Mouse (Mus musculus): ENCODE results near the gene Dop1b. TPM values are rescaled to one million over a fixed set of nuclear protein-coding genes. Genes with fewer than 3 reads are reported as not detected.
"Not testable (repeated sequence)": the region's sequence is repeated elsewhere in the genome, so short reads cannot be mapped to it uniquely, and the experiment has no call there.

The Dop1b gene
- total RNA-seq, 2 experiments from 2014 or later, result 90.5 to 103 TPM

- no peak for DNase-seq (ENCODE audit: low spot score in 2 of 2)
- intact Hi-C loops (cut with DNase I), result no loop called here
Measured at GRCm38 (mm10) chr16:93818691-93819324, 107.1 kb downstream of the Dop1b start.

GRCm38 (mm10) chr16:93819325-93819696, 107.6 kb downstream of the Dop1b start:
- DNase-seq (ENCODE audit: low spot score in 2 of 2), result no peak
- intact Hi-C loops (cut with DNase I), result no loop called here

DNA sequence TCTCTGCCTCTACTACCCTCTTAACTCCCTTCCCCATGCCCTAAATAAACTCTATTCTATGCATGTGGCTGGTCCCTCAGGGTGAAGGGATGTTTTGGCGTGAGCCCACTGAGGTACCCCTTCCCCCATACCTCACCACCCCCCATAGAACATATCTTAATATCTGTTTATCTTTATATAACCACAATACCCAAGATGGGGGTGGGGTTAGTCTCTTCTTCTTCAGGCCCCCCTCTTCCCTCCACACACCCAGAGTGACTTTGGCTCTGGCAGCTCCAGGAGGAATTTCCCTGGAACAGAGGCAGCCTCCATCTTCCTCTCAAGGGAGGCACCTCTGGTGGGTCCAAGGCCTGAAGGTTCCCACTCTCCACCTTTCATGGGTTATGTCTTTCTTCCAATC, 108.3 kb downstream of the Dop1b start:
- intact Hi-C loops (cut with DNase I), result no loop called here

DNA sequence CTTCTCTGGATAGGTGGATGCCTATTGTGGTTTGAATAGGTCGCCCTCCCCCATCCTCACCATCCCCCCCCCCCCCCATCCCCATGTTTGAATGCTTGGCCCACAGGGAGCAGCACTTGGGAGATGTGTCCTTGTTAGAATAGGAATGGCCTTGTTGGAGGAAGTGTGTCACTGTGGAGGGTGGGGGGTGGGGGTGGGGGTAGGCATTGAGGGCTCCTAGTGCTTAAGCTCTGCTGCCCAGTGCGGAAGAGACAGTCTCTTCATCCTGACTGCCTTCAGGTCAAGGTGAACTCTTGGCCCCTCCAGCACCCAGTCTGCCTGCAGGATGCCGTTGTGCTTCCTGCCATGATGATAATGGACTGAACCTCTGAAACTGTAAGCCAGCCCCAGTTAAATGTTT, 110.0 kb downstream of the Dop1b start:
- intact Hi-C loops (cut with DNase I), result no loop called here

More for the DNA sequence above, 108.3 kb downstream of the Dop1b start:
- no peak for DNase-seq (ENCODE audit: low spot score in 2 of 2)

GRCm38 (mm10) chr16:93822433-93823225, 110.9 kb downstream of the Dop1b start:
- DNase-seq (ENCODE audit: low spot score in 2 of 2); intact Hi-C loops (cut with DNase I): not testable (repeated sequence)

More for the DNA sequence above, 110.0 kb downstream of the Dop1b start:
- DNase-seq (ENCODE audit: low spot score in 2 of 2), result no peak

GRCm38 (mm10) chr16:93824799-93825198, 113.1 kb downstream of the Dop1b start:
- intact Hi-C loops (cut with DNase I), result no loop called here
- no peak for DNase-seq (ENCODE audit: low spot score in 2 of 2)

GRCm38 (mm10) chr16:93825463-93825862, 113.8 kb downstream of the Dop1b start:
- DNase-seq (ENCODE audit: low spot score in 2 of 2), result no peak
- intact Hi-C loops (cut with DNase I), result no loop called here

- intact Hi-C loops (cut with DNase I), result no loop called here
- no peak for DNase-seq (ENCODE audit: low spot score in 2 of 2)
Measured at GRCm38 (mm10) chr16:93826054-93826453, 114.3 kb downstream of the Dop1b start.

- DNase-seq (ENCODE audit: low spot score in 2 of 2); intact Hi-C loops (cut with DNase I): not testable (repeated sequence)
Measured at GRCm38 (mm10) chr16:93826478-93826877, 114.8 kb downstream of the Dop1b start.

- peak in 1 of 2 experiments; percentile 20 for DNase-seq (ENCODE audit: low spot score in 2 of 2)
- intact Hi-C loops (cut with DNase I), result no loop called here
Measured at GRCm38 (mm10) chr16:93826909-93827308, 115.2 kb downstream of the Dop1b start.

DNA sequence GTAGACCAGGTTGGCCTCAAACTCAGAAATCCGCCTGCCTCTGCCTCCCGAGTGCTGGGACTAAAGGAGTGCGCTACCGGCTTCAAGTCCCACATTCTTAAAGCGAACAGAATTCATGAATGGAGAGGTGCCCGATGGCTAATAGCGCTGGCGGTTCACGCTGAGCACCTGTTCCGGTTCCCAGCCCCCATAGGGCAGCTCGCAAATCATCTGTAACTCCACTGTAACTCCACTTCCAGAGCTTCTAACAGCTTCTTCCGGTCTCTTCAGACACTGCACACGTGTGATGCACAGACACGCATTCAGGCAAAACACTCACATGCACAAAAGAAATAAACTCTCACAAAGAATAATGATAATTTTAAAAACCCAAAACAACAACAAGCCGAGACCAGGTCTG, 117.8 kb downstream of the Dop1b start:
- intact Hi-C loops (cut with DNase I), result no loop called here
- no peak for DNase-seq (ENCODE audit: low spot score in 2 of 2)

DNA sequence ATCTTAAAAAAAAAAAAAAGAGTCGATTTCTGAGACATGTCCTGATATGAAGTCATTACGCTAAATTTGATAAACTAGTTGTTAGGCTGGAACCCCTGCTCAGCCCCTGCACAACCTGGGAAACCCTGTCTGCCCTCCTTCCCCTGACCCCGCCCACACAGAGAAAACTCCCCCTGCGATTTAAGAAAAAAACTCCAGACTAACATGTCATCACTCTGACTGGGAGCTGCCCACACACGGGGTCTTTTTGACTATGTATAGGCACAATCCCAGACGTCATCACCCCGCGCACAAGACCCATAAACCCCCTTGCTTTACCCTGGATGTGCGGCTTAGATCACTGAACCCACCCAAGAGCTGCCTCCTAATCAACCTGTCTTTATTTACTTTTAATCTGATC, 118.4 kb downstream of the Dop1b start:
- intact Hi-C loops (cut with DNase I), result no loop called here
- no peak for DNase-seq (ENCODE audit: low spot score in 2 of 2)

DNA sequence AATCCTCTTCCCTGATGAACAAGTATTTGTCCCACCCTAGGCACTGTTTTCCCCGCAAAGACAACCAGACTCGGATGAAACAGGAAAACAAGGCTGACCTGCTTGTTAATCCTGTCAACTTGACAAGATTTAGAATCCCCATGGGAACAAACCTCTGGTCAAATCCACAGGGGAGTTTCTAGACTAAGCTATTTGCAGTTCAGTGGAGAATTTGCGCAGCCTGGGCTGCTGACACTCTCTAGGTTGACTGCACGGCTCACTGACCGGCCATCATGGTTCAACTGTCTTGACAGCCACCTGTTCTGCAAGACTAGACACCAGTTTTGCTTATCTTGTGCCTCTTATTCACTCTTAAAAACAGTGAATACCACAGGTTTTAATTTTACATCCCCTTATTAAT, 119.2 kb downstream of the Dop1b start:
- DNase-seq (ENCODE audit: low spot score in 2 of 2), result no peak
- intact Hi-C loops (cut with DNase I), result no loop called here

GRCm38 (mm10) chr16:93831627-93832395, 120.1 kb downstream of the Dop1b start, which contains the start of gene Morc3:
Gene Morc3, plus strand, starts transcription at chr16:93832121.
- DNase-seq (ENCODE audit: low spot score in 2 of 2), result peak; percentile 99
- intact Hi-C loops (cut with DNase I), result no loop called here

DNA sequence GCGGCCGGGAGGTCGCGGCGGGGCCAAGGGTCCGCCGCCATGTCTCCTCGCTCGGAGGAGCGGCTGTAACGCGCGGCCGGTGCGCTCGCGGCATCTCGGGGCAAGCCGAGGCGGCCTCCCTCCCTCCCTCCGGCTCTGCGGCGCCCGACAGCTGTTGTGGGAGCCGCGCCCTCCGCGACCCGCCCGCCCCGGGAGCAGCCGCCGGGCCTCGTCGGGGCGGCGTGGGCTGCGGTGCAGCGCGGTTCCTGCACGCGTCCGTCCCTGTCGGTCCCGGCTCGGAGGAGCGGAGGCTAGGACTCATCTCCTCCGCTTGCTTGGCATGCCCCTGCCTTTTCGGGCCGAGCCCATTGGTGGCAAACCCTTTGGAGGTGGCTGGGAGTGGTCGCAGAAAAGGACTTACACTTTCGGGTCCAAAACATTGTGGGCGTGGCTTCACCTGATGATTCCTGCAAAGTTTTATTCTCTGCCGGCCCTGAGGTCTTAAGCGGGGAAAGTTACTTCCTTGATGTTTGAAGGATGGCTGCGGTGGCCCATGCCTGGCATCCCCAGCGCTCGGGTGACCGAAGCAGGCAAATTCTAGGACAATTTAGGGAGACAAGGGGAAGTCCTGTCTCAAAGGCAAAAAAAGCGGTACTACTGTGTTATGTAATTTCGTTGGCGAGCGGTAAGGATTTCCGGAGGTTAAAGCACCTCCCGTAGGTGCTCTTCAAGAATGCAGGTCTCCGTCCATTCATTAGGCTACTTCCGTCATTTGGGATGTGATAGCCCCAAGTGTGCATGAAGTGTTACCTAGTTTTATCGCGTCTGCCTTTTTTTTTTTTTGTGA, 121.0 kb downstream of the Dop1b start:
- peak in 1 of 2 experiments; percentile 51 for DNase-seq (ENCODE audit: low spot score in 2 of 2)
- intact Hi-C loops (cut with DNase I), result no loop called here

DNA sequence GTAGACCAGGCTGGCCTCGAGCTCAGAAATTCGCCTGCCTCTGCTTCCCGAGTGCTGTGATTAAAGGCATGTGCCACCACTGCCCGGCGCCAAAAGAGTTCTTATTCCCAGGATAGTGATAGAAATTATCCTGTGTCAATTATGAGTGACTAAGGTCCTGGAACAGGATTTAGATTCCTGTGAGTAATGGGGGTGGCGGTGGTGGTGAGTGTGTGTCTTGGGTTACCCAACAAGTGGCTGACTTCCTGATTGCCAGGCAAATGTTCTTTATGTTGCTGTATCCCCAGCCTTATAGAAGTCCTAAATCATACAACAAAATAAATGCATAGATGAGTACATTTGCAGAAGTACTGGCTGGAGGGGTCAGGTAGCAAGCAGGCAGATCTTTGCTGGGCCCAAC, 121.8 kb downstream of the Dop1b start:
- no peak for DNase-seq (ENCODE audit: low spot score in 2 of 2)
- intact Hi-C loops (cut with DNase I), result no loop called here

- intact Hi-C loops (cut with DNase I), result no loop called here
- DNase-seq (ENCODE audit: low spot score in 2 of 2), result no peak
Measured at GRCm38 (mm10) chr16:93834076-93834475, 122.4 kb downstream of the Dop1b start.

- intact Hi-C loops (cut with DNase I), result no loop called here
- no peak for DNase-seq (ENCODE audit: low spot score in 2 of 2)
Measured at GRCm38 (mm10) chr16:93839049-93839448, 127.3 kb downstream of the Dop1b start.

- intact Hi-C loops (cut with DNase I), result no loop called here
- no peak for DNase-seq (ENCODE audit: low spot score in 2 of 2)
Measured at GRCm38 (mm10) chr16:93850527-93850926, 138.8 kb downstream of the Dop1b start.

- intact Hi-C loops (cut with DNase I), result no loop called here
- DNase-seq (ENCODE audit: low spot score in 2 of 2), result no peak
Measured at GRCm38 (mm10) chr16:93859967-93860366, 148.3 kb downstream of the Dop1b start.
